ENCODE assay signal across 9 mouse cellular contexts in the genomic region with DNA sequence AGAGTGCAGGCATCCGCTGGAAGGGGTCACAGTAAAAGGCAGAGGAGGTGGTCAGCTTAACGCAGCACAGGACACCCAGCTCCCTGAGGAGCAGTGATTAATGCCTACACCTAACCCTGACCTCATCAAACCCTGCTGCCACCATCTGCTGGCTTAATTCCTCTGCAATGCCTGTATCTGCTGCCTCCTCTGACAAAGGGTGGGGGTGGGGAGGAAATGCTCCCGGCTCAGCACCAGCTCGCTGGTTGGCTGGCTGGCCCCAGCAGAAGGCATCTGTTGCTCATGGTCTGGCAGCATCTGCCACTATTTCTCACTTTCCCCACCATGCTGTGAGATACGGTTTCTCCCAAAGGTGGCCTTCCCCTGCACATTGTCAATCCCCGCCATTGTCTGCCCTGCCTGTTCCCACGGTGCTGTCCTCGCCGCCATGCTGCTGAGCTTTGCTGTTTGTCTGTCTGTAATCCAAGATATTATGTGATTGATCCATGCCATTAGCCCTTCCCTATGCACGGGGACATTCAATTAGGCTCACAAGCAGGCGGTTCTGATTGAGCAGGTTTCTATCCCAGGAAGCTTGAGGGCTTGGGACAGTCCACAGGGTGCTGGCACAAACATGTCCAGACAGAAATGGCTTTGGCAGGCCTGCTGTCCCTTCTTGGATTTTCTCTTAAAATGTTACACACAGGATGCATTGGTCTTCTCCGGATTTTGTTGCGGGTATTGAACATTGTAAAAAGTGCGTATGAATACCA. TPM values are rescaled to one million over a fixed set of nuclear protein-coding genes. Genes with fewer than 3 reads are reported as not detected.
DNase-seq lines count a peak whose midpoint lies in the region; ATAC-seq and TF ChIP-seq lines count a peak whose summit lies in the region.
"Had no signal": no experiment of that assay in that cellular context is flagged by ENCODE, and none has a peak within 500 bp of the region (broad histone marks: within the 10 kb centered on the region; RNA-seq: fewer than 3 reads in every experiment).

No protein-coding gene starts in this region.

- no peaks in the 10 kb centered on the region for H3K4me1 ChIP-seq in liver, postnatal 0 days (ENCODE audit: insufficient read depth)
- peaks cover 15% of the 10 kb centered on the region for H3K4me1 ChIP-seq in embryonic facial prominence, embryonic 10.5 days

- peak; percentile 11 for DNase-seq in liver
- no peak for DNase-seq in liver, postnatal 0 days
- DNase-seq in embryonic facial prominence, embryonic 10.5 days (ENCODE audit: low spot score), result peak; percentile 65
- DNase-seq in layer of hippocampus, adult 11-12 months (ENCODE audit: low spot score), result peak; percentile 6
- peak; percentile 82 for DNase-seq in retina, adult 2 months (ENCODE audit: low read depth, low spot score)
- no peak for DNase-seq in right cerebral cortex, postnatal 14 days
- no peak for DNase-seq in gastrocnemius, adult 2 months
- no peak for DNase-seq in kidney, postnatal 25 days

- H3K27me3 ChIP-seq in liver, postnatal 0 days (ENCODE audit: insufficient read depth, low read length), result no peaks in the 10 kb centered on the region
- peaks cover 5% of the 10 kb centered on the region for H3K27me3 ChIP-seq in embryonic facial prominence, embryonic 10.5 days (replicated peaks; ENCODE audit: low read depth, poor library complexity, severe bottlenecking)

- WGBS in liver, postnatal 0 days (ENCODE audit: insufficient replicate concordance), result 49% methylated on average over 14 of the region's 14 CpGs
- 29% methylated on average over 14 of the region's 14 CpGs for WGBS in embryonic facial prominence, embryonic 10.5 days

- ATAC-seq in liver, postnatal 0 days, result no peak

- TF ChIP-seq CTCF in liver, postnatal 0 days (IDR thresholded peaks at IDR 0.05; ENCODE audit: low read depth), result no peak
- no peak for TF ChIP-seq CTCF in gastrocnemius, adult 2 months (IDR thresholded peaks at IDR 0.05)

- no peak overlapping the region for H3K27ac ChIP-seq in liver, postnatal 0 days (ENCODE audit: low read depth)
- H3K27ac ChIP-seq in embryonic facial prominence, embryonic 10.5 days (replicated peaks), result peak overlapping the region; percentile 67
- no peak overlapping the region for H3K27ac ChIP-seq in gastrocnemius, adult 2 months
- H3K27ac ChIP-seq: layer of hippocampus, adult 2 months had no signal

- H3K9me3 ChIP-seq in liver, postnatal 0 days (ENCODE audit: low read length), result no peaks in the 10 kb centered on the region
- no peaks in the 10 kb centered on the region for H3K9me3 ChIP-seq in embryonic facial prominence, embryonic 10.5 days

- H3K4me3 ChIP-seq in liver, postnatal 0 days (ENCODE audit: low read depth, low read length), result no peak overlapping the region
- H3K4me3 ChIP-seq in embryonic facial prominence, embryonic 10.5 days, result peak overlapping the region; percentile 31
- no peak overlapping the region for H3K4me3 ChIP-seq in gastrocnemius, adult 2 months
- H3K4me3 ChIP-seq: layer of hippocampus, adult 2 months had no signal

- no peak overlapping the region for H3K4me2 ChIP-seq in liver, postnatal 0 days (ENCODE audit: low read depth, low read length)

- H3K36me3 ChIP-seq in liver, postnatal 0 days (replicated peaks; ENCODE audit: insufficient read depth, low read length), result no peaks in the 10 kb centered on the region
- H3K36me3 ChIP-seq in embryonic facial prominence, embryonic 10.5 days (replicated peaks), result no peaks in the 10 kb centered on the region

- no peak overlapping the region for H3K9ac ChIP-seq in liver, postnatal 0 days (replicated peaks)

- intact Hi-C loops in gastrocnemius, adult 2 months (cut with DNase I), result no loop called here

- TF ChIP-seq EP300 in liver, postnatal 0 days (IDR thresholded peaks at IDR 0.05; ENCODE audit: low read depth), result no peak

RNA-seq across cellular contexts. Expression of a gene that starts 33.4 kb away (rescaled TPM):
- 1.9 and 2.6 TPM in 2 replicates for polyA plus RNA-seq in liver, postnatal 0 days (2015; fragmentation: Nextera tagmentation; extraction: Ambion mirVana)
- polyA plus RNA-seq in embryonic facial prominence, embryonic 10.5 days (2016; fragmentation: Nextera tagmentation; extraction: Ambion mirVana), result 13.2 and 22.1 TPM in 2 replicates
- total RNA-seq in gastrocnemius, adult 2 months (2021), result 1 to 10 TPM; 3.0 to 4.1 TPM

RNA-seq across cellular contexts. Expression of a gene that starts 52.8 kb away (rescaled TPM):
- 5.0 and 5.2 TPM in 2 replicates for polyA plus RNA-seq in liver, postnatal 0 days (2015; fragmentation: Nextera tagmentation; extraction: Ambion mirVana)
- polyA plus RNA-seq in embryonic facial prominence, embryonic 10.5 days (2016; fragmentation: Nextera tagmentation; extraction: Ambion mirVana), result 26.9 and 27.3 TPM in 2 replicates
- total RNA-seq in gastrocnemius, adult 2 months (2021), result 10 to 100 TPM; 10.9 to 12.8 TPM

Comparison
In these comparisons a context has a peak if more than half of its experiments do, and no peak if none do; other contexts are left out.
1. DNase-seq: peak in liver (single experiment), embryonic facial prominence, embryonic 10.5 days (single experiment), layer of hippocampus, adult 11-12 months (single experiment) and retina, adult 2 months (single experiment); none in liver, postnatal 0 days (single experiment), right cerebral cortex, postnatal 14 days (single experiment), gastrocnemius, adult 2 months (single experiment) and kidney, postnatal 25 days (0 of 2).